8 mouse cellular contexts compared by ENCODE assay signal in the genomic region with DNA sequence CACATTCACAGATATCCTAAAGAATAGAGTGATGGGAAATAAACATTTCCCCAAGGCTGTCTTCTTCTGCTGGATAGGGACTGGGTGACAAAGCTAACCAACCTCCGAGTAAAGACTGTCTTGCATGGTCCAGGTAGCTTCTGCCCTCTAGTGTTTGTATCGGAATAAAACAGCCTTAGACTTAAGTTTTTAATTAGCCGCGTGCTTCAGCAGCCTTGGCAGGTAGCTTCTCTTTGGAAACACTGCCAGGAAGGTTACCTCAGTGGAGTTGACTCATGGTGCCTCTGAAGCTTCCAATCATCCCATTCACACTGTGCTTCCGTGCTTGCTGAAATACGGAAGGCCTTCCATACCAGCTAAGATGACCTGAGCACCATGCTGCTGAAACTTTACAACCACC.
A peak's percentile ranks its signal among the peaks of the same experiment; 100 is the strongest.
DNase-seq lines count a peak whose midpoint lies in the region; TF ChIP-seq lines count a peak whose summit lies in the region.

No protein-coding gene starts in this region.

- H3K27ac ChIP-seq in small intestine, adult 2 months (ENCODE audit: insufficient read depth, low read depth, low read length) = no peak overlapping the region

- TF ChIP-seq POLR2A in lung, adult 2 months (IDR thresholded peaks at IDR 0.05; ENCODE audit: borderline replicate concordance, extremely low read depth, low read depth, low read length) = no peak
- no peak for TF ChIP-seq POLR2A in small intestine, adult 2 months (IDR thresholded peaks at IDR 0.05; ENCODE audit: low read depth, low read length)

- peak; percentile 34; the same call in 1 of the 2 replicates for TF ChIP-seq CTCF in lung, adult 2 months (IDR thresholded peaks at IDR 0.05; ENCODE audit: insufficient read depth, low read length)
- peak; percentile 19; the same call in 1 of the 2 replicates for TF ChIP-seq CTCF in small intestine, adult 2 months (IDR thresholded peaks at IDR 0.05; ENCODE audit: extremely low read depth, insufficient read length, insufficient replicate concordance, low read depth, low read length)

- no peaks in the 10 kb centered on the region; the same call in 1 of the 2 replicates for H3K27me3 ChIP-seq in small intestine, adult 2 months (ENCODE audit: control insufficient read depth, insufficient read depth, low read length)

- DNase-seq in adrenal gland, adult (ENCODE audit: inconsistent age in 2 of 2, low spot score in 1 of 2) = peak; percentile 14 to 79
- no peak for DNase-seq in adrenal gland, postnatal 4 days (ENCODE audit: low spot score in 2 of 2)
- DNase-seq in right cerebral cortex, adult 2 months (ENCODE audit: low spot score in 2 of 2) = peak; percentile 35 to 39
- DNase-seq in right cerebral cortex, postnatal 36 days (ENCODE audit: low spot score in 2 of 2) = no peak
- peak; percentile 91 for DNase-seq in cerebellum, adult 9-10 months
- DNase-seq in heart, adult 9 months (ENCODE audit: low spot score in 2 of 2) = peak; percentile 4 to 22
- DNase-seq in lung, adult 2 months = no peak

- H3K36me3 ChIP-seq in small intestine, adult 2 months (ENCODE audit: control insufficient read depth, insufficient read depth, low read length) = no peaks in the 10 kb centered on the region

- 15% methylated on average over 6 of the region's 6 CpGs for WGBS in lung, adult 2 months
- WGBS in small intestine, adult 2 months = 7% methylated on average over 6 of the region's 6 CpGs

- H3K4me3 ChIP-seq in lung, adult 2 months (replicated peaks; ENCODE audit: extremely low read depth, low read depth, low read length) = no peak overlapping the region
- H3K4me3 ChIP-seq in small intestine, adult 2 months (ENCODE audit: low read depth, low read length) = no peak overlapping the region

- H3K4me1 ChIP-seq in lung, adult 2 months (ENCODE audit: control insufficient read depth, insufficient read depth, low read length) = no peaks in the 10 kb centered on the region
- no peaks in the 10 kb centered on the region for H3K4me1 ChIP-seq in small intestine, adult 2 months (ENCODE audit: control insufficient read depth, insufficient read depth, insufficient read length, low read length)

Comparison
In these comparisons a context has a peak if more than half of its experiments do, and no peak if none do; other contexts are left out.
1. DNase-seq: peak in adrenal gland, adult (2 of 2), right cerebral cortex, adult 2 months (2 of 2), cerebellum, adult 9-10 months (single experiment) and heart, adult 9 months (2 of 2); none in adrenal gland, postnatal 4 days (0 of 2), right cerebral cortex, postnatal 36 days (0 of 2) and lung, adult 2 months (single experiment).